Mouse (Mus musculus) B cell, adult 62 days (primary cell): ENCODE measurements around the gene Slc7a8. TPM values are rescaled to one million over a fixed set of nuclear protein-coding genes. Genes with fewer than 3 reads are reported as not detected.

Experiments used
- total RNA-seq: library from RNA; stranded (reverse); gene quantifications from 4 replicates; pipeline ENCODE4 v1.2.4, GENCODE M21; 2023

Gene Slc7a8
- 0.23 to 0.75 TPM (median 0.39 TPM) in 4 replicates for total RNA-seq

GRCm38 (mm10) chr14:54781610-54782365 is at the start of gene Slc7a8:
Gene Slc7a8 (minus strand): TSS chr14:54781946.

DNA sequence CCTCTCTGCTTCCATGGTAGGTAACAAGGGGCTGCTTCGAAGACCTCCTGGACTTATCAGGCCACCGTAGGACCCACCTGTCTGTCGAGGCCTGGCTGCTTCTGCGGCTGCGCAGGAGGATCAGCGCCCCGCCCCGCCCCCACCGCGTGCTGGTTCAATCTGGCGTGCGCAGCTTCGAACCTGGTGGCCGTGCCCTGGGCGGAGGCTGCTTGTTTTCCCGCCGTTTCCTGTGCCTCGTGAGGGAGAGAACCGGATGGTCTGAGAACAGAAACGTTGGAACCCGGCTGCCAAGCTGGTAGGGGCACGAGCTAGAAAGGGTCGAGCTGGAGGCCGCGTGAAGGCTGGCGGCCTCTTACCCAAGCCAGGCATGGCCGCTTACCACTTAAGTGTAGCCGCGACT is 32.2 kb upstream of the Slc7a8 start, which contains the start of gene Rnf212b:
Gene Rnf212b, plus strand, starts transcription at position 151 of the 400 bp plus-strand sequence.

GRCm38 (mm10) chr14:54712074-54712473 is 69.7 kb downstream of the Slc7a8 start, which contains the start of gene Cebpe:
Gene Cebpe (minus strand): TSS chr14:54712174.

GRCm38 (mm10) chr14:54698733-54699132 is 83.0 kb downstream of the Slc7a8 start, which contains the start of gene Gm29776:
Gene Gm29776 (minus strand): TSS chr14:54698833.

GRCm38 (mm10) chr14:54686522-54687143 is 95.1 kb downstream of the Slc7a8 start, which contains the start of gene Acin1:
Gene Acin1 (minus strand): TSS chr14:54686931.

GRCm38 (mm10) chr14:54686063-54686521 is 95.7 kb downstream of the Slc7a8 start, which contains the start of gene 1700123O20Rik:
Gene 1700123O20Rik (plus strand): TSS chr14:54686216.

Other genes with a start within 250 kb of the Slc7a8 start
- 10.3 to 17.1 TPM (median 11.5 TPM) in 4 replicates for gene Haus4, start 227.3 kb downstream of the Slc7a8 start, total RNA-seq
- gene Ajuba, start 204.4 kb downstream of the Slc7a8 start, total RNA-seq: 0.17 to 0.22 TPM in 2 of 4 replicates, not detected in the others
- 4.6 to 9.6 TPM (median 5.2 TPM) in 4 replicates for gene 4931414P19Rik, start 176.0 kb downstream of the Slc7a8 start, total RNA-seq
- gene Psmb5, start 163.9 kb downstream of the Slc7a8 start, total RNA-seq: 50.0 to 57.9 TPM (median 52.8 TPM) in 4 replicates
- not detected in 4 replicates for gene Psmb11, start 160.5 kb downstream of the Slc7a8 start, total RNA-seq
- gene Gm17606, start 141.0 kb downstream of the Slc7a8 start, total RNA-seq: not detected in 4 replicates
- gene Cdh24, start 140.6 kb downstream of the Slc7a8 start, total RNA-seq: 2.9 to 5.7 TPM (median 3.5 TPM) in 4 replicates
- 28.7 to 31.2 TPM (median 29.6 TPM) in 4 replicates for gene 1700123O20Rik, start 95.7 kb downstream of the Slc7a8 start, total RNA-seq
- gene Acin1, start 95.0 kb downstream of the Slc7a8 start, total RNA-seq: 517 to 556 TPM (median 537 TPM) in 4 replicates
- gene Gm29776, start 83.1 kb downstream of the Slc7a8 start, total RNA-seq: not detected in 4 replicates
- gene Cebpe, start 69.8 kb downstream of the Slc7a8 start, total RNA-seq: not detected in 4 replicates
- not detected in 4 replicates for gene Rnf212b, start 32.2 kb upstream of the Slc7a8 start, total RNA-seq
- 5.8 to 12.1 TPM (median 7.2 TPM) in 4 replicates for gene Homez, start 89.0 kb upstream of the Slc7a8 start, total RNA-seq
- gene Ppp1r3e, start 95.6 kb upstream of the Slc7a8 start, total RNA-seq: 1.5 to 4.7 TPM (median 2.8 TPM) in 4 replicates
- 7.9 to 12.7 TPM (median 9.6 TPM) in 4 replicates for gene Bcl2l2, start 101.4 kb upstream of the Slc7a8 start, total RNA-seq
- gene Gm20521, start 101.5 kb upstream of the Slc7a8 start, total RNA-seq: 2.0 to 2.7 TPM in 2 of 4 replicates, not detected in the others
- gene Pabpn1, start 110.6 kb upstream of the Slc7a8 start, total RNA-seq: 271 to 284 TPM (median 277 TPM) in 4 replicates
- gene Slc22a17, start 131.2 kb upstream of the Slc7a8 start, total RNA-seq: 2.2 to 5.5 TPM (median 3.5 TPM) in 4 replicates
- not detected in 4 replicates for gene Efs, start 144.2 kb upstream of the Slc7a8 start, total RNA-seq
- gene Il25, start 150.7 kb upstream of the Slc7a8 start, total RNA-seq: not detected in 4 replicates
- not detected in 4 replicates for gene Cmtm5, start 154.3 kb upstream of the Slc7a8 start, total RNA-seq
- gene Myh6, start 185.0 kb upstream of the Slc7a8 start, total RNA-seq: not detected in 4 replicates
- not detected in 4 replicates for gene Gm17428, start 195.0 kb upstream of the Slc7a8 start, total RNA-seq
- not detected in 4 replicates for gene Myh7, start 212.7 kb upstream of the Slc7a8 start, total RNA-seq
- gene Ngdn, start 233.5 kb upstream of the Slc7a8 start, total RNA-seq: 65.3 to 77.2 TPM (median 71.8 TPM) in 4 replicates